Mouse (Mus musculus): Measurements from ENCODE around the gene Boc. TPM values are rescaled to one million over a fixed set of nuclear protein-coding genes. Genes with fewer than 3 reads are reported as not detected.
A peak's percentile ranks its signal among the peaks of the same experiment; 100 is the strongest.

The Boc gene
- polyA plus RNA-seq (2012; rRNA removed) = 0.27 and 0.28 TPM in 2 replicates
- 0.15 and 0.35 TPM in 2 replicates for polyA plus RNA-seq (2014; fragmentation: Nextera tagmentation; extraction: Ambion mirVana)

DNA sequence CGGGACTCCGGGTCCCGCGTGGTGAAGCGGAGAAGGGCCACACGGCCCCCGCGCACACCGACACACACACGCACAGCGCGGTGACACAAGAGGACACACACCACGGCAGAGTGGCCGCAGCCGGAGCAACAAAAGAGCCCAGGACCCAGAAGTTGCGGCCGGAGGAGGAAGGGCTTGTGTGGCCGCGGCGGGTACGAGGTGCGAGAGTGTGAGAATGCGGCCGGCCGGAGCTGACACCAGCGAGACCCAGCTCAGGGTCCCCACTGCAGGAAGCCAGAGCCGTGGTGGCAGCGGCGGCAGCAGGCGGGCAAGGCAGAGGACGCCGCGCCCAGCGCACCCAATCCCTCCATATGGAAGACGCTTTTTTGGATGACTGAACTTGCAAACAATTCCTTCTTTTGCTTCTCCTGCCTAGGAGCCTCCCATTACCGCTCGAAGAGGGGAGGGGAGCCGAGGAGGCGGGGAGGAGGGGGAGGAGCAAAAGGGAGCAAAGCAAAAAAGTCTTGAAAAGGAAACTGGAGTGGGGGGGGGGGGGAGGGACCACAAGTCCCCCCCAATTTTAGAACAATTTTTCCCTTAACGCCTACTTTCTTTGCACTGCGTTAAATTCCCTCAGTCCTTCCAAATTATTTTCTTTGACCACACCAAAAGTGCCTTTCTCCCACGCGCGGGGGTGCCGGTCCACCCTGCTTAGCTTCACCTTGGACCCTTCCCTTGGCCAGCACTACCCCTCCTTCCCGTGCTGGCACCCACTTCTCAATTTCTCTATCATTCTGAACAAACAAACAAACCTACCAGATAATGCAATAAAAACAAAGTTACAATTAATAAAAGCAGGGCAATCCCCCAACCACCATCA, at the start of gene Boc:
TSS of gene Boc (minus strand) at position 427 of the 859 bp plus-strand sequence.
- Histone ChIP-seq H3K4me3 (ENCODE audit: insufficient read depth in 1 of 2, low read depth in 2 of 2, low read length in 2 of 2) (peak within 1 kb of the TSS; percentile 31 to 46), H3K27ac (no peak within 1 kb of the TSS), H3K4me1 (replicated peaks; ENCODE audit: control insufficient read depth in 2 of 2, insufficient read depth in 2 of 2, low read length in 1 of 2) (no peaks in the 10 kb centered on the region), H3K9me3 (ENCODE audit: control insufficient read depth, low read length) (no peaks in the 10 kb centered on the region), H3K9ac (replicated peaks) (no peak within 1 kb of the TSS; the same call in 1 of the 2 replicates), H3K36me3 (replicated peaks; ENCODE audit: control insufficient read depth, insufficient read depth, low read depth) (no peaks in the 10 kb centered on the region), H3K27me3 (ENCODE audit: control insufficient read depth, insufficient read depth, low read length) (peaks cover 37% of the 10 kb centered on the region), H3K4me2 (ENCODE audit: low read depth) (peak within 1 kb of the TSS; percentile 61)
- no peak for DNase-seq (ENCODE audit: low read depth in 3 of 3, low spot score in 3 of 3)
- TF ChIP-seq CTCF (IDR thresholded peaks at IDR 0.05; ENCODE audit: low read depth) (no peak), EP300 (IDR thresholded peaks at IDR 0.05; ENCODE audit: low read depth) (no peak)
- no peak for ATAC-seq (ENCODE audit: insufficient read depth)
- under 1% methylated on average over 46 of the region's 46 CpGs for WGBS (ENCODE audit: insufficient replicate concordance)

DNA sequence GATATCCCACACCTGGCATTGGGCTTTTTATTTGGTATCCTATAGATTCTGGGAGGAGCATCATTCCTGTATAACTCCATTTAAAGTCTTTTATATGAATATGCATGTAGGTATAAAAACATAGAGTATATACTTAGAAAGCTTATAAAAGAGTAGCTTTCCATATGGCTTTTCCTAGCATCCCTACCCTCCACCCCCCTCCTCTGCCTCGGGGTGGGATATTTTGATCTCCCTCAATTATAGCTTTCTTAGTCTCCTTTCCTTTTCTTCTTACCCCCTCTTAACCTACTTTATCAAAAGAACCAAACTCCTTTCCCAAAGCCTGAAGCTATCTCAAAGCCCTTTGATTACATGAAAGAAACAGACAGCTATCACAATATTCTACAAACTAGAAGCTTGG, 47.9 kb upstream of the Boc start:
- no peaks in the 10 kb centered on the region for H3K36me3 ChIP-seq (replicated peaks; ENCODE audit: control insufficient read depth, insufficient read depth, low read depth)
- ATAC-seq (ENCODE audit: insufficient read depth) (no peak), DNase-seq (ENCODE audit: low read depth in 3 of 3, low spot score in 3 of 3) (no peak)
- H3K9ac ChIP-seq (replicated peaks) = no peak overlapping the region
- peaks cover 0 to 2% of the 10 kb centered on the region in 2 experiments; a peak in 1 of 4 replicates for H3K4me1 ChIP-seq (replicated peaks; ENCODE audit: control insufficient read depth in 2 of 2, insufficient read depth in 2 of 2, low read length in 1 of 2)
- no peaks in the 10 kb centered on the region for H3K9me3 ChIP-seq (ENCODE audit: control insufficient read depth, low read length)
- H3K4me2 ChIP-seq (ENCODE audit: low read depth) = no peak overlapping the region
- no peaks in the 10 kb centered on the region for H3K27me3 ChIP-seq (ENCODE audit: control insufficient read depth, insufficient read depth, low read length)
- TF ChIP-seq CTCF (IDR thresholded peaks at IDR 0.05; ENCODE audit: low read depth) (no peak), EP300 (IDR thresholded peaks at IDR 0.05; ENCODE audit: low read depth) (no peak)
- no peak overlapping the region for H3K4me3 ChIP-seq (ENCODE audit: insufficient read depth in 1 of 2, low read depth in 2 of 2, low read length in 2 of 2)
- WGBS (ENCODE audit: insufficient replicate concordance) = 50% methylated on average over 1 of the region's 1 CpGs
- H3K27ac ChIP-seq = no peak overlapping the region

DNA sequence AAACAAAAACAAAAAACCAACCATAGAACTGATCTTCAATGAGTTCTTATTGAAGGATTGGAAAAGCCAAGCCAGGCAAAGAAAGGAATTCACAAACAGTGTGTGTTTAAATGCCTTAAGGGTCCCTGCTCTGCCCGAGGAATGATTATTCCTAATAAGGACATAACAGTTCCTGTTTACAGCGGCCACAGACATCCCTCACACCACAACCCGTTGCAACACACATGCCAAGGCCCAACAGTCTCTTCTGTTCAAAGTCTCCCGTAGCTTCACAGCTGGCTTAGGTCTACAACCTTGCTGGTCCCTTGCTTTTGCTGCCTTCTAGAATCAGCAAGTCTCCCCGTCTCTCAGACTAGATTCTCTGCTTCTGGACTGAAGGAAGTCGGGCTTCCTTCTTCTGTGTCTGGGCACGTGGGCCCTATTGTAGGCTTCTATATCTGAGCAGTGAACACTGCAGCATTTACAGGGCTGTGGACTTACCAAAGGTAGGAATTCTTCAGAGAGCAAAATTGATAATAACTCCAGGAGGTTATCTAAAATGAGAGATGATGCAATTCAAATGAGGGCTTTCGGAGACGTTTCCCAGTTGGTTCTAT, 45.4 kb upstream of the Boc start:
- Histone ChIP-seq H3K9ac (replicated peaks) (no peak overlapping the region), H3K9me3 (ENCODE audit: control insufficient read depth, low read length) (no peaks in the 10 kb centered on the region), H3K27ac (no peak overlapping the region), H3K36me3 (replicated peaks; ENCODE audit: control insufficient read depth, insufficient read depth, low read depth) (no peaks in the 10 kb centered on the region), H3K27me3 (ENCODE audit: control insufficient read depth, insufficient read depth, low read length) (no peaks in the 10 kb centered on the region), H3K4me1 (replicated peaks; ENCODE audit: control insufficient read depth in 2 of 2, insufficient read depth in 2 of 2, low read length in 1 of 2) (peaks cover 0 to 2% of the 10 kb centered on the region in 2 experiments; a peak in 1 of 4 replicates), H3K4me3 (ENCODE audit: insufficient read depth in 1 of 2, low read depth in 2 of 2, low read length in 2 of 2) (no peak overlapping the region), H3K4me2 (ENCODE audit: low read depth) (no peak overlapping the region)
- ATAC-seq (ENCODE audit: insufficient read depth) (no peak), DNase-seq (ENCODE audit: low read depth in 3 of 3, low spot score in 3 of 3) (no peak)
- WGBS (ENCODE audit: insufficient replicate concordance) = 26% methylated on average over 9 of the region's 9 CpGs
- no peak for TF ChIP-seq CTCF (IDR thresholded peaks at IDR 0.05; ENCODE audit: low read depth)
- no peak for TF ChIP-seq EP300 (IDR thresholded peaks at IDR 0.05; ENCODE audit: low read depth)

DNA sequence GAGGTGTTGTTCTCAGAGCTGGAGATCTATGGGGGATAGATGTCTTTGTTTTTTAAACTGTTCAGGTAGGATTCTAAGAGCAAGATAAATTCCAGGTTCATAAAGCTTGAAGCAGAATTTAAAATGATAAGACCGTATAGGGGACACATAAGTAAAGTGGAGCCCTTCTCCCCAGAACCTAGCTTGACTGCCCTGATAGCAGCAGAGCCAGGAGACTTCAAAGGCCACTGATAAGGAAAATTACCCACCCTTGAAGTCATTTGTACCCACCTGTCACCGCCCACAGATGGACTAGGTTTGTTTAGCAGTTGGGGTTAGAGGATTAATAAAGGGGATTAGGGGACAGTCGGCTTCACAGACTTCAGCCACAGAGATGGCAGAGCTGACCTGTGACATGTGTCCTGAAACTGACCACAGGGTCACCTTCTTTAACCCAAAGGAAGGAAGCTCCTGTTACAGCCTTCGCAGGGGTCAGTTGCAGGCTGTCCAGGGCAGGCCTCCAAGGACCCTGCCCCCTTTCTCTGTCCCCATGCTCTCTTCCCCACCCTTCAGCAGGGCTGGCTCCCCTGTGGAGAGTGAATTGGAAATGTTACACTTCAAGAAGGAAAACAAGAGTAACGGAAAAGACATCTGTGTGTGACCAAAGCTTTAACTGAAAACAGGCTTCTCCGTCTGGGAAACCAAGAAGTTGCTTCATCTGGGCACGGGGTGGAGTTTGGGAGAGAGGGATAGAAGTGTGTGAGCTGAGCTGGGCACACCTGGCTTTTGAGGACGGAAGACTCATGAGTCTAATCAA, 43.5 kb upstream of the Boc start:
- Histone ChIP-seq H3K27me3 (ENCODE audit: control insufficient read depth, insufficient read depth, low read length) (no peaks in the 10 kb centered on the region), H3K36me3 (replicated peaks; ENCODE audit: control insufficient read depth, insufficient read depth, low read depth) (no peaks in the 10 kb centered on the region), H3K27ac (no peak overlapping the region), H3K9me3 (ENCODE audit: control insufficient read depth, low read length) (no peaks in the 10 kb centered on the region), H3K9ac (replicated peaks) (no peak overlapping the region), H3K4me3 (ENCODE audit: insufficient read depth in 1 of 2, low read depth in 2 of 2, low read length in 2 of 2) (no peak overlapping the region), H3K4me2 (ENCODE audit: low read depth) (no peak overlapping the region), H3K4me1 (replicated peaks; ENCODE audit: control insufficient read depth in 2 of 2, insufficient read depth in 2 of 2, low read length in 1 of 2) (peaks cover 0 to 2% of the 10 kb centered on the region in 2 experiments; a peak in 1 of 4 replicates)
- no peak for TF ChIP-seq CTCF (IDR thresholded peaks at IDR 0.05; ENCODE audit: low read depth)
- TF ChIP-seq EP300 (IDR thresholded peaks at IDR 0.05; ENCODE audit: low read depth) = no peak
- DNase-seq (ENCODE audit: low read depth in 3 of 3, low spot score in 3 of 3) (no peak), ATAC-seq (ENCODE audit: insufficient read depth) (no peak)
- WGBS (ENCODE audit: insufficient replicate concordance) = 31% methylated on average over 8 of the region's 8 CpGs
